Mouse (Mus musculus) colon, adult 2 months (tissue): ENCODE data around the gene Lrp5. TPM values are rescaled to one million over a fixed set of nuclear protein-coding genes. Genes with fewer than 3 reads are reported as not detected.

Source experiments
- polyA plus RNA-seq: library from polyadenylated mRNA; depleted of rRNA; stranded (reverse); fragments of >200 nt; gene quantifications from 2 replicates; pipeline ENCODE4 v1.2.3, GENCODE M21; 2012; rRNA removed

The Lrp5 gene
- 50.9 and 68.6 TPM in 2 replicates for polyA plus RNA-seq

DNA sequence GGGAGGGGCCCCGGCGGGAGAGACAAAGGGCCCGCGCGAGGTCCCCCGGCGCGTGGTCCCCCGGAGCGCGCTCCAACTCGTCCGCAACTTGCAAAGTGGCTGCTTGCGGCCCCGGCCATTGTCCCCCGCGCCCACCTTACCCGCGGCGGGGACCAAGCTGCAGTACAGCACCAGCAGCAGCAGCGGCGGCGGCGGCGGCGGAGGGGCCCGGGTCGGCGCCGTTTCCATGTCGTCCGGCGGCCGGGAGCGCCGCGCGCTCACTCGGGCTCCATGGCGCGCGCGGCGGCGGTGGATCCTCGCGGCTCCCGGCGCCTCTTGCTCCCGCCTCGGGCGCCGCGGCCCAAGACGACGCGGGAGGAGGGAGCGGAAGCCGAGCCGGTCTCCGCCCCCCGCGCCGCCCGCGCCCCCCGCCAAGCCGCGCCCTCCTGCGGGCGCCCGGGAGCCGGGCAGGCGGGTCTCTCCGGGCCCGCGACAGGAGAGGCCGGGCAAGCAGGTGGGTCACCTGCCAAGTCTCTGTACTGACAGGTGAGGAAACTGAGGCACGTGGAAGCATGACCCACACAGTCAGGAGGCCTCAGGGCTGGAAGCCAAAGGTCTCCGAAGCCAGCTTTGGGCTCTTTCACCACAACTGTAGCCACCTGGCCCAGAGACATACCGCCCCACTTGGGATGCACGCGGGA, at the start of gene Lrp5:
Gene Lrp5 (minus strand): TSS at position 350 of the 680 bp plus-strand sequence.

GRCm38 (mm10) chr19:3708078-3709012, 22.0 kb upstream of the Lrp5 start, which contains the start of gene 1810055G02Rik:
Gene 1810055G02Rik (plus strand): TSS chr19:3708293.

DNA sequence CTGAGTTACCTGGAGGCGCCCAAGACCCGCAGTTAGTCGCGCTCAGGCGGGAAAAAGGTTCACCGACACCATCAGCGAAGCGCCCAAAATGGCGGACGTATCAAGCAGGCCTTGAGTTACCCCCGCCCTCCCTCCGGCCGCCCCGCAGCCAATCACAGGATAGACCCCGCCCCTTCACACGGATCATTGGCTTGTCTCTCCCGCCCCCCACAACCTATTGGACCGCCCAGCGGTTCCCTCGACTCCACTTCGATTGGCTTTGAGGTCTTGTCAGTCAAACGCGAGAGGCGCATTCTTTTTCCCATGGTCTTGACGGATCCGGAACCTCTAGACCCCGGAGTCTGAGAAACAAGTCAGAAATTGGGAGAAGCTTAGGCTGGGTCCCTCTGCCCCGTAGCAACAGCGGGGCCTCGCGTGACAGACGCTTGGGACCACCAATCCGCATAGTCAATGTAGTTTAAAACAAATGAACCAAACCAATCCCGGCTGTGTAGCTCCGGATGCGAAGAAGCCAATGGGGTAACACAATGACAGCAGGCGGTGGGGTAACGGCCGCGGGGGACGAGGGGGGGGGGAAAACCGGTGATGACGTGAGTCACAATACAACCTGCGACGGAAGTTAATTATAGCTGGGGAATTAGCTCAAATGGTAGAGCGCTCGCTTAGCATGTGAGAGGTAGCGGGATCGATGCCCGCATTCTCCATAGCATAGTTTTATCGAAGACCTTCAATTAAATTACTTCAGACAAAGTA, 110.6 kb downstream of the Lrp5 start, which contains the start of gene Ppp6r3:
Gene Ppp6r3 (minus strand): TSS at position 118 of the 753 bp plus-strand sequence.

Other genes starting within 250 kb of the Lrp5 start
- 50.4 and 63.8 TPM in 2 replicates for gene Ppp6r3, start 110.8 kb downstream of the Lrp5 start, polyA plus RNA-seq
- 62.2 and 67.7 TPM in 2 replicates for gene 1810055G02Rik, start 21.7 kb upstream of the Lrp5 start, polyA plus RNA-seq
- 12.8 and 13.2 TPM in 2 replicates for gene Kmt5b, start 80.9 kb upstream of the Lrp5 start, polyA plus RNA-seq
- 35.3 and 37.1 TPM in 2 replicates for gene Chka, start 165.2 kb upstream of the Lrp5 start, polyA plus RNA-seq
- 146 and 188 TPM in 2 replicates for gene Tcirg1, start 220.6 kb upstream of the Lrp5 start, polyA plus RNA-seq
- 279 and 336 TPM in 2 replicates for gene Ndufs8, start 226.2 kb upstream of the Lrp5 start, polyA plus RNA-seq
- 14.9 and 17.0 TPM in 2 replicates for gene Aldh3b1, start 243.2 kb upstream of the Lrp5 start, polyA plus RNA-seq
- gene Unc93b1, start 248.6 kb upstream of the Lrp5 start, polyA plus RNA-seq, result 160 and 202 TPM in 2 replicates